Comparison of ENCODE assay signal across 8 mouse cellular contexts in the genomic region with DNA sequence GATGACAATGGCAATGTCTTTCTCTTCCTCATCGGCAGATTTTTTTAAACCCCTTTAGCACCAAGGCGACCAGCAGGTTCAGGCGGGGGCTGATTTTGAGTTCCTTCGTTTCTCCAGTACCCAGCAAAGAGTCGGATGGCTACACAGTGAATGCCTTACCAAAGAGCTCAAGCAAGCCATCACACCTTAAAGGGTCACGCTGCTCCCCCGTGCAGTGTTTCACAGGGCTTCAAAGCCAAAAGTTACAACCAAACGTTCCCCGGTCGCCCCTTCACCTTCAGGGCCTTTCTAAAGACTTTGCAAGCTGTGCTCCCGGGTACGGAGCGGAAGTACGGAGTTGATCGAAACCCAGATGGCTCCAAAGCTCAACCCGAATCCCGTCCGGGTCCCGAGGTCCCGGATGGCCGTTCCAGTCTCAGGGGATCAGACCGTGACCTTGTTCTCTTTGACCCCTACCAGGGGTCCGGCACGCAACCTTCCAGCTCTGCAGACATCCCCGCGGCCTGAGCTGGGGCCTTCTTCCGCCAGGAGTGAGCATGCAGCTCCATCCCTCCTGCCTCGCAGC. TPM values are rescaled to one million over a fixed set of nuclear protein-coding genes. Genes with fewer than 3 reads are reported as not detected.
DNase-seq lines count a peak whose midpoint lies in the region; ATAC-seq and TF ChIP-seq lines count a peak whose summit lies in the region.

No protein-coding gene starts in this region.

- no peaks in the 10 kb centered on the region; the same call in 1 of the 2 replicates for H3K36me3 ChIP-seq in lung, embryonic 15.5 days
- H3K36me3 ChIP-seq in hindbrain, postnatal 0 days (ENCODE audit: insufficient read depth, low read length): no peaks in the 10 kb centered on the region
- no peaks in the 10 kb centered on the region; the same call in 1 of the 2 replicates for H3K36me3 ChIP-seq in midbrain, embryonic 14.5 days (ENCODE audit: control insufficient read depth, insufficient read depth, low read length)

- H3K27ac ChIP-seq in lung, embryonic 15.5 days: peak overlapping the region; percentile 87
- H3K27ac ChIP-seq in hindbrain, postnatal 0 days: peak overlapping the region; percentile 94
- H3K27ac ChIP-seq in midbrain, embryonic 14.5 days (replicated peaks; ENCODE audit: low read depth, low read length): peak overlapping the region; percentile 94

- peaks cover 31% of the 10 kb centered on the region for H3K4me1 ChIP-seq in lung, embryonic 15.5 days
- H3K4me1 ChIP-seq in hindbrain, postnatal 0 days (ENCODE audit: insufficient read depth, low read length): peaks cover 21% of the 10 kb centered on the region
- peaks cover 29% of the 10 kb centered on the region for H3K4me1 ChIP-seq in midbrain, embryonic 14.5 days (ENCODE audit: control insufficient read depth, insufficient read depth, low read length)

- peak overlapping the region; percentile 98 for H3K9ac ChIP-seq in lung, embryonic 15.5 days
- peak overlapping the region; percentile 93 for H3K9ac ChIP-seq in hindbrain, postnatal 0 days (replicated peaks; ENCODE audit: low read length)
- H3K9ac ChIP-seq in midbrain, embryonic 14.5 days (replicated peaks; ENCODE audit: low read length): peak overlapping the region; percentile 98

- DNase-seq in lung, postnatal 10 days: no peak
- DNase-seq in hindbrain, postnatal 0 days (ENCODE audit: low spot score): no peak
- DNase-seq in midbrain, embryonic 14.5 days: no peak
- no peak for DNase-seq in right cerebral cortex, postnatal 25 days
- no peak for DNase-seq in left cerebral cortex, postnatal 14 days (ENCODE audit: low spot score in 2 of 2)
- no peak for DNase-seq in urinary bladder, postnatal 36 days (ENCODE audit: low spot score in 2 of 2)

- peak overlapping the region; percentile 82 for H3K4me3 ChIP-seq in lung, embryonic 15.5 days
- H3K4me3 ChIP-seq in hindbrain, postnatal 0 days (ENCODE audit: low read length): peak overlapping the region; percentile 84
- H3K4me3 ChIP-seq in midbrain, embryonic 14.5 days (replicated peaks; ENCODE audit: low read depth, low read length): peak overlapping the region; percentile 96

- no peak for TF ChIP-seq CTCF in hindbrain, postnatal 0 days (IDR thresholded peaks at IDR 0.05; ENCODE audit: low read depth)

- peak overlapping the region; percentile 58 for H3K4me2 ChIP-seq in lung, embryonic 15.5 days
- peak overlapping the region; percentile 88 for H3K4me2 ChIP-seq in hindbrain, postnatal 0 days (ENCODE audit: low read depth, low read length)
- H3K4me2 ChIP-seq in midbrain, embryonic 14.5 days (ENCODE audit: low read length): peak overlapping the region; percentile 85

- no peaks in the 10 kb centered on the region for H3K27me3 ChIP-seq in lung, embryonic 15.5 days
- no peaks in the 10 kb centered on the region for H3K27me3 ChIP-seq in hindbrain, postnatal 0 days (ENCODE audit: insufficient read depth, low read length)
- no peaks in the 10 kb centered on the region for H3K27me3 ChIP-seq in midbrain, embryonic 14.5 days (ENCODE audit: control insufficient read depth, insufficient read depth, low read length)

- H3K9me3 ChIP-seq in lung, embryonic 15.5 days: no peaks in the 10 kb centered on the region
- no peaks in the 10 kb centered on the region for H3K9me3 ChIP-seq in hindbrain, postnatal 0 days (ENCODE audit: low read length)
- H3K9me3 ChIP-seq in midbrain, embryonic 14.5 days (ENCODE audit: control insufficient read depth, low read length): no peaks in the 10 kb centered on the region

- intact Hi-C loops in left cerebral cortex, postnatal 14 days (cut with DNase I): no loop called here

- no peak; the same call in 1 of the 2 replicates for ATAC-seq in lung, embryonic 15.5 days (ENCODE audit: borderline replicate concordance, extremely low read depth, low FRiP score, low TSS enrichment)
- ATAC-seq in common myeloid progenitor, adult 5-6 weeks (replicated peaks; ENCODE audit: low read depth, poor library complexity, severe bottlenecking): peak; percentile 29
- ATAC-seq in hindbrain, postnatal 0 days: peak; percentile 75
- no peak for ATAC-seq in midbrain, embryonic 14.5 days (ENCODE audit: low FRiP score, low TSS enrichment)

- under 1% methylated on average over 28 of the region's 28 CpGs for WGBS in lung, embryonic 15.5 days
- WGBS in hindbrain, postnatal 0 days: under 1% methylated on average over 28 of the region's 28 CpGs
- 0% methylated on average over 28 of the region's 28 CpGs for WGBS in midbrain, embryonic 14.5 days

RNA-seq across cellular contexts. Expression of gene Atp5c1, which starts 0.5 kb away (rescaled TPM):
- 553 and 555 TPM in 2 replicates for polyA plus RNA-seq in lung, embryonic 15.5 days (2015; fragmentation: Nextera tagmentation; extraction: Ambion mirVana)
- total RNA-seq in common myeloid progenitor, adult 5-6 weeks (2017): 446 and 456 TPM in 2 replicates
- total RNA-seq in hindbrain, postnatal 0 days (2014; rRNA removed): 368 and 408 TPM in 2 replicates
- polyA plus RNA-seq in hindbrain, postnatal 0 days (2015; fragmentation: Nextera tagmentation; extraction: Ambion mirVana): 713 and 717 TPM in 2 replicates
- 577 and 596 TPM in 2 replicates for polyA plus RNA-seq in midbrain, embryonic 14.5 days (2014; fragmentation: Nextera tagmentation; extraction: Ambion mirVana)
- 100 to 1,000 TPM; 294 to 299 TPM for total RNA-seq in left cerebral cortex, postnatal 14 days (2021)

RNA-seq across cellular contexts. Expression of gene Kin, which starts 0.6 kb away (rescaled TPM):
- 29.6 and 29.9 TPM in 2 replicates for polyA plus RNA-seq in lung, embryonic 15.5 days (2015; fragmentation: Nextera tagmentation; extraction: Ambion mirVana)
- total RNA-seq in common myeloid progenitor, adult 5-6 weeks (2017): 34.5 and 42.6 TPM in 2 replicates
- 3.2 and 4.8 TPM in 2 replicates for total RNA-seq in hindbrain, postnatal 0 days (2014; rRNA removed)
- polyA plus RNA-seq in hindbrain, postnatal 0 days (2015; fragmentation: Nextera tagmentation; extraction: Ambion mirVana): 14.1 and 18.9 TPM in 2 replicates
- 33.9 and 34.2 TPM in 2 replicates for polyA plus RNA-seq in midbrain, embryonic 14.5 days (2014; fragmentation: Nextera tagmentation; extraction: Ambion mirVana)
- total RNA-seq in left cerebral cortex, postnatal 14 days (2021): 10 to 100 TPM; 11.1 to 13.4 TPM

RNA-seq across cellular contexts. Expression of gene Taf3, which starts 31.4 kb away (rescaled TPM):
- 12.6 and 12.9 TPM in 2 replicates for polyA plus RNA-seq in lung, embryonic 15.5 days (2015; fragmentation: Nextera tagmentation; extraction: Ambion mirVana)
- 11.7 and 13.8 TPM in 2 replicates for total RNA-seq in common myeloid progenitor, adult 5-6 weeks (2017)
- 2.7 and 5.1 TPM in 2 replicates for total RNA-seq in hindbrain, postnatal 0 days (2014; rRNA removed)
- 10.0 and 10.3 TPM in 2 replicates for polyA plus RNA-seq in hindbrain, postnatal 0 days (2015; fragmentation: Nextera tagmentation; extraction: Ambion mirVana)
- 12.8 and 16.4 TPM in 2 replicates for polyA plus RNA-seq in midbrain, embryonic 14.5 days (2014; fragmentation: Nextera tagmentation; extraction: Ambion mirVana)
- 10 to 100 TPM; 12.5 to 13.5 TPM for total RNA-seq in left cerebral cortex, postnatal 14 days (2021)

RNA-seq across cellular contexts. Expression of gene Itih2, which starts 51.4 kb away (rescaled TPM):
- 2.9 and 4.1 TPM in 2 replicates for polyA plus RNA-seq in lung, embryonic 15.5 days (2015; fragmentation: Nextera tagmentation; extraction: Ambion mirVana)
- total RNA-seq in common myeloid progenitor, adult 5-6 weeks (2017): not detected in 2 replicates
- 8.6 and 9.1 TPM in 2 replicates for total RNA-seq in hindbrain, postnatal 0 days (2014; rRNA removed)
- 6.3 and 7.3 TPM in 2 replicates for polyA plus RNA-seq in hindbrain, postnatal 0 days (2015; fragmentation: Nextera tagmentation; extraction: Ambion mirVana)
- 1.1 TPM in 1 of 2 replicates, not detected in the other for polyA plus RNA-seq in midbrain, embryonic 14.5 days (2014; fragmentation: Nextera tagmentation; extraction: Ambion mirVana)
- total RNA-seq in left cerebral cortex, postnatal 14 days (2021): 1 to 10 TPM; 3.0 to 4.0 TPM

Comparison
In these comparisons a context has a peak if more than half of its experiments do, and no peak if none do; other contexts are left out.
1. ATAC-seq: peak in common myeloid progenitor, adult 5-6 weeks (single experiment) and hindbrain, postnatal 0 days (single experiment); none in lung, embryonic 15.5 days (single experiment) and midbrain, embryonic 14.5 days (single experiment).
2. Peak in every context shown above with its lines, with median percentiles within 50 percentile points of each other: H3K27ac ChIP-seq, H3K4me2 ChIP-seq, H3K4me3 ChIP-seq and H3K9ac ChIP-seq.